Mouse (Mus musculus): ENCODE data around the gene Inhba.

DNA sequence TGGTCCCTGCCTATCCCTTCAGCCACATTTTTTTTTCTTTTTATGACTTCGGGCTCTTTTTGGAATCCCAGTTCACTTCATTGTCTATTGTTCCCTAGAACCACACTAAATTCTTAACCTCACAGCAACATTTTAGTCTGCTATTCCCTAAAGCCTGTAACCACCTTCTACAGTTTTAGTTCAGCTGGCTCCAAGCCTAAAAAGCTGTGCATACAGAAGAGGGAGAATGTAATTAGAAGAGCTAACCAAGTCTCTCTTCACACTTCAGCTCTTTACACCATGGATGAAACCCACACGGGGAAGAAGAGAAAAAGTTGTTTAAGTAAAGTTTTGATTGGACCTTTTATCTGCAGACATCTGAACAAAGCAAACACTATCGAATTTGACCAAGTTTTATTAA, 29.6 kb upstream of the Inhba start:
- TF ChIP-seq POLR2A (IDR thresholded peaks at IDR 0.05; ENCODE audit: low read depth, low read length) (no peak), MEF2A (IDR thresholded peaks at IDR 0.05; ENCODE audit: borderline replicate concordance, low read depth, low read length) (no peak), CTCF (conservative IDR thresholded peaks at IDR 0.05 in 1 of 2, IDR thresholded peaks at IDR 0.05 in 1 of 2; ENCODE audit: low read depth in 2 of 2, low read length in 2 of 2) (no peak), USF1 (IDR thresholded peaks at IDR 0.05; ENCODE audit: low read depth, low read length) (no peak), JUND (conservative IDR thresholded peaks at IDR 0.05; ENCODE audit: low read depth, low read length) (no peak), EP300 (IDR thresholded peaks at IDR 0.05; ENCODE audit: low read length) (no peak)

Measured in CH12.LX (cell line).